Mouse (Mus musculus) embryonic facial prominence, embryonic 11.5 days (tissue): ENCODE results near the gene Cstf2t. TPM values are rescaled to one million over a fixed set of nuclear protein-coding genes. Genes with fewer than 3 reads are reported as not detected.

Experiments
- ATAC-seq: fragments of 200-750 bp; cut with Nextera tagmentation; replicated peaks from 2 replicates; pipeline ENCODE4 v1.8.0; 2017; ENCODE audit warnings: low read depth; ENCODE audit not compliant: insufficient number of reproducible peaks, low FRiP score, low TSS enrichment
- DNase-seq: peaks from one replicate; pipeline ENCODE4 v3.0.0-alpha.2; 2015; ENCODE audit warnings: low spot score
- H3K27ac ChIP-seq: fragments of 300-500 bp; sonication (generic); replicated peaks from 2 replicates; pipeline ENCODE4 v1.5.1; 2014; ENCODE audit warnings: mild to moderate bottlenecking, low read depth, low read length, control low read depth
- H3K27me3 ChIP-seq: fragments of 300-500 bp; sonication (generic); 2 replicates; pipeline ENCODE4 v1.6.1; 2014; ENCODE audit warnings: mild to moderate bottlenecking, low read length, moderate library complexity, mixed read lengths; ENCODE audit not compliant: control insufficient read depth, insufficient read depth
- H3K36me3 ChIP-seq: fragments of 300-500 bp; sonication (generic); replicated peaks from 2 replicates; pipeline ENCODE4 v1.6.1; 2014; ENCODE audit warnings: low read depth, mild to moderate bottlenecking, low read length, moderate library complexity, mixed read lengths; ENCODE audit not compliant: control insufficient read depth, insufficient read depth
- H3K4me1 ChIP-seq: fragments of 300-500 bp; sonication (generic); 2 replicates; pipeline ENCODE4 v1.6.1; 2014; ENCODE audit warnings: low read length, mixed read lengths; ENCODE audit not compliant: control insufficient read depth, insufficient read depth
- H3K4me2 ChIP-seq: fragments of 300-500 bp; sonication (generic); 2 replicates; pipeline ENCODE4 v1.6.1; 2014; ENCODE audit warnings: low read depth, mild to moderate bottlenecking, control low read depth, low read length, moderate library complexity
- H3K4me3 ChIP-seq: fragments of 300-500 bp; sonication (generic); 2 replicates; pipeline ENCODE4 v1.5.1; 2014; ENCODE audit warnings: low read depth, low read length, control low read depth
- H3K9ac ChIP-seq: fragments of 300-500 bp; sonication (generic); replicated peaks from 2 replicates; pipeline ENCODE4 v1.6.1; 2014; ENCODE audit warnings: mild to moderate bottlenecking, control low read depth, low read length
- H3K9me3 ChIP-seq: fragments of 300-500 bp; sonication (generic); replicated peaks from 2 replicates; pipeline ENCODE4 v1.6.1; 2016; ENCODE audit warnings: mild to moderate bottlenecking, low read length, inconsistent platforms, mixed read lengths; ENCODE audit not compliant: control insufficient read depth
- WGBS: fragments of 180-500 bp; shearing (Covaris S2); extraction: QIAGEN DNeasy Blood & Tissue Kit; methylation state at CpG from one replicate; pipeline ENCODE4 v1.1.7; 2014; 5-methylcytosine and 5-hydroxymethylcytosine counted together
- polyA plus RNA-seq: library from polyadenylated mRNA; unstranded; fragments of >200 nt; fragmentation: Nextera tagmentation; extraction: Ambion mirVana; gene quantifications from 2 replicates; pipeline ENCODE4 v1.2.1, GENCODE M21; 2014

The Cstf2t gene
- polyA plus RNA-seq, 1 experiment from 2014 or later, result 54.0 TPM

DNA sequence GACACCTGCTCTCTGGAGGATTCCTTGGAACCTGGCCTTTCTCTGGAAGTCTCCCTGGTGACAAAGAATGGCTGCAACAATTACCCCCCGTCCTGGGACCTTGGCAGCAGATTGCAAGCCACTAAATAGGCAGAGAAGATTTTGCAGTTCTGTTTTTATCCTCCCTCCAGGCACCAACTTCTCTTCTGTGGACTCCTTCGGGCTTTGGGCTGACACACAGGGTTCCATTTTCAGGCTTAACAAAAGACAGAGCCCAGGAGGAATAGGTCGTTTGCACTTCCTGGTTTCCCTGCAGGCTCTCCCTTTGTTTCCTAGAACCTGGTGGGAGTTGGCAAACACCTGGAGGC is 7.9 kb upstream of the Cstf2t start:
- Histone ChIP-seq H3K4me1 (no peaks in the 10 kb centered on the region; the same call in 1 of the 2 replicates), H3K27me3 (no peaks in the 10 kb centered on the region), H3K36me3 (no peaks in the 10 kb centered on the region), H3K4me2 (no peak overlapping the region), H3K27ac (no peak overlapping the region), H3K9me3 (no peaks in the 10 kb centered on the region), H3K4me3 (no peak overlapping the region), H3K9ac (no peak overlapping the region)
- ATAC-seq, result no peak
- WGBS, result 6% methylated on average over 3 of the region's 3 CpGs
- peak; percentile 31 for DNase-seq

DNA sequence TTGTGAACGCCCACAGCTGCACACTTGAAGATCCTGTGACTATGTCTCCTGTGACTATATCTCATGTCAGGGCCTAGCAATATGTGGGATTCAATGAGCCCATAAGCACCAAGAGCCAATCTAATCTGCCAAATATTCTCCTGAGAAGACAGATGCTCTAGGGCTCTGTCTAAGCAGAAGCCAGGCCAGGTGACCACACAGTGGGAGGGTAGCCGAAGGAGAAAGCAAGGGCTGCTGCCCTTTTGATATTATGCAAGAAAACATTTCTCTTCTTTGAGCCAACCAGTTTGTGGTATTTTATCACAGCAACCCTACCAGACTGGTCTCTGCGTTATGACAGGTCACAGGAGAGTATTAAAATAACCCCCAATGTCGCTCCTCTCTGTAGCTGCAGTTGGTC is 6.5 kb upstream of the Cstf2t start:
- Histone ChIP-seq H3K27me3 (no peaks in the 10 kb centered on the region), H3K4me3 (no peak overlapping the region), H3K4me2 (no peak overlapping the region), H3K27ac (no peak overlapping the region), H3K9me3 (no peaks in the 10 kb centered on the region), H3K4me1 (no peaks in the 10 kb centered on the region; the same call in 1 of the 2 replicates), H3K36me3 (no peaks in the 10 kb centered on the region), H3K9ac (no peak overlapping the region)
- ATAC-seq (no peak), DNase-seq (no peak)
- WGBS, result 87% methylated on average over 4 of the region's 4 CpGs

DNA sequence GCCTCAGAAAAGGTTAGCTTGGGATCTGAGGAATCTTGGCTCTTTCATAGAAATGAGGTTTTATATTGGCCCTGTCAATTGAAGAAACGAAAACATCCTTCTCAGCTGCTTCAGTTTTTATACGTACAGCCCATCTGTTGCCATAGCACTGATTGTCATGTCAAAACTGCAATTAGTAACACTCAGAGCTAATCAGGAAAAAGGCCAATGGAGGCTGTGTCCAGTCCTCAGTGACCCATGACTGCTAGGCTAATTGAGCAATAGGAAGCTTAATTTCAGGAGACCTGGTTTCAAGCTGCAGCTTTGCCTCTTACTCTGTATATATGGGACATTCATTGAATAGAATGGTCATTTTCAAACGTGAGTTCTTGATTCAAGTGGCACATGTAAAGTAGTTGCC is 4.4 kb upstream of the Cstf2t start:
- Histone ChIP-seq H3K27ac (no peak overlapping the region), H3K4me2 (no peak overlapping the region), H3K4me3 (no peak overlapping the region), H3K4me1 (no peaks in the 10 kb centered on the region; the same call in 1 of the 2 replicates), H3K36me3 (no peaks in the 10 kb centered on the region), H3K9ac (no peak overlapping the region), H3K27me3 (no peaks in the 10 kb centered on the region), H3K9me3 (no peaks in the 10 kb centered on the region)
- whole genome bisulfite sequencing, result 48% methylated on average over 3 of the region's 3 CpGs
- ATAC-seq, result no peak
- no peak for DNase-seq

DNA sequence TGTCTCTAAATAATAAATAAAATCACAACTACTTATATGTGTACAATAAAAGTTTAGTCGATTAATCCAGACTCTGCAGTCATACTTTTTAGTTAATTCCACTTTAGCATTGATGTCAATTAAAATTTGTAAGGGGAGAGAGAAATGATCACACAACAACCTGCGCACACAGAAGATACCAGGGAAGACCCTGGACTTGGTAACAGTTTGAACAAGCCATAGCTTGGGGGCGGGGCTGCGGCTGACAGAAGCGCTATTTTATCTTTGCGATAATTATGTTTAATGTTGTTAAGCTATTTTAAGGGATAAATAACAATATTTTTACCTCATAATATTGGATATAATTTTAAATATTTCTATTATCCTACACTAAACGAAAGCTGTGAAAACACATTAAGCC is 411 bp upstream of the Cstf2t start:
- 19% methylated on average over 7 of the region's 7 CpGs for WGBS
- Histone ChIP-seq H3K4me1 (no peaks in the 10 kb centered on the region; the same call in 1 of the 2 replicates), H3K4me2 (peak overlapping the region; percentile 26; the same call in 1 of the 2 replicates), H3K9me3 (no peaks in the 10 kb centered on the region; the same call in 1 of the 2 replicates), H3K4me3 (peak overlapping the region; percentile 60; the same call in 1 of the 2 replicates), H3K36me3 (peaks cover 11% of the 10 kb centered on the region), H3K27ac (no peak overlapping the region), H3K9ac (no peak overlapping the region), H3K27me3 (no peaks in the 10 kb centered on the region)
- DNase-seq (no peak), ATAC-seq (no peak)

DNA sequence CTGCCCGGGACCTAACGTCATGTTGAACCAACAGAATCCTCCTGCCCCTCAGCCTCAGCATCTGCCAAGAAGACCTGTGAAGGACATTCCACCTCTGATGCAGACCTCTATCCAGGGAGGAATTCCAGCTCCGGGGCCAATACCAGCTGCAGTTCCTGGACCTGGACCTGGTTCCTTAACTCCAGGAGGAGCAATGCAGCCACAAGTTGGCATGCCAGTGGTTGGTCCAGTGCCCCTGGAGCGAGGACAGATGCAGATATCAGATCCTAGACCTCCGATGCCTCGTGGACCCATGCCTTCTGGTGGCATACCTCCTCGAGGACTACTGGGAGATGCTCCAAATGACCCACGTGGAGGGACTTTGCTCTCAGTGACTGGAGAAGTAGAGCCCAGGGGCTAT is 1.1 kb downstream of the Cstf2t start:
- peak overlapping the region; percentile 84 for H3K4me2 ChIP-seq
- H3K9ac ChIP-seq, result no peak overlapping the region
- peaks cover 11% of the 10 kb centered on the region for H3K36me3 ChIP-seq
- H3K9me3 ChIP-seq, result no peaks in the 10 kb centered on the region; the same call in 1 of the 2 replicates
- no peaks in the 10 kb centered on the region; the same call in 1 of the 2 replicates for H3K4me1 ChIP-seq
- H3K27me3 ChIP-seq, result no peaks in the 10 kb centered on the region
- WGBS, result 95% methylated on average over 8 of the region's 8 CpGs
- H3K4me3 ChIP-seq, result peak overlapping the region; percentile 60
- DNase-seq (no peak), ATAC-seq (no peak)
- H3K27ac ChIP-seq, result no peak overlapping the region

DNA sequence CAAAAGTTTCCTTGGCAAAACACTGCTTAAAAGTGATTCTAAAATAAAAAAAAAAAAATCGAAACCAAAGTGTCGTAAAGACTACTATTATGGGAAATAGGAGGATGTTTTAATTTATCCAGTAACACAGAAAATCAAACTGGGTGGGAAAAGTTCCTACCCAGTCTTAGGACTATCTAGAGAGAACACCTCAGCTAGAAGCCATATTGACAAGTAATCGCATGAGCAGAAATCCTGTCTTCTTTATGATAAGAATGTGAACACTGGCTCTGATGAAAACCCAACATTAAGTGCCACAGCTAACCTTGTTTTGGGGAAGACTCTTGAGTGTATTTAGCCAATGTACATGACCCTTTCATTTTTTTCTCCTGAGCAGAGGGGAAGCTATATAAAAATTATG is 15.2 kb downstream of the Cstf2t start:
- Histone ChIP-seq H3K9me3 (no peaks in the 10 kb centered on the region), H3K4me1 (no peaks in the 10 kb centered on the region), H3K4me3 (no peak overlapping the region), H3K4me2 (no peak overlapping the region), H3K27me3 (no peaks in the 10 kb centered on the region), H3K9ac (no peak overlapping the region), H3K27ac (no peak overlapping the region), H3K36me3 (no peaks in the 10 kb centered on the region)
- 71% methylated on average over 3 of the region's 3 CpGs for WGBS
- no peak for DNase-seq
- ATAC-seq, result no peak

DNA sequence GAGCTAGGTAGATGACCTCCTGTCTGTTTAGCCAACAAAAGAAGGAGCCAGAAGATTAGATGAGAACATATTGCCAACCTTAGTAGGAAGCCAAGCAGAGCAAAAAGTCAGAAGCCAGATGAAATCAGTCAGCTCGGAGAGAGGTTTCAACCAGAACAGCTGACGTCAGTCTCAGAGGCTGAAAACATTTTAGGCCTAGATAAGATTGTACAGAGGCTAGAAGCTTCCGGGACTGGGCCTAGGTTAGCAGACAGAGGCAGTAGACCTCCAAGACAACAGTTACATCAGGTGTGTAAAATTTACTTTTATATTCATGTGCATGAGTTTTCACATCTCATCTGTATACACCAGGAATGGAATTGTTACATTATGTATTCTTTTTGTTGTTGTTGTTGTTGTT is 16.7 kb downstream of the Cstf2t start:
- Histone ChIP-seq H3K4me2 (no peak overlapping the region), H3K4me1 (no peaks in the 10 kb centered on the region), H3K9ac (no peak overlapping the region), H3K9me3 (no peaks in the 10 kb centered on the region), H3K36me3 (no peaks in the 10 kb centered on the region), H3K27me3 (no peaks in the 10 kb centered on the region), H3K4me3 (no peak overlapping the region), H3K27ac (no peak overlapping the region)
- 92% methylated on average over 3 of the region's 3 CpGs for WGBS
- DNase-seq, result no peak
- no peak for ATAC-seq

DNA sequence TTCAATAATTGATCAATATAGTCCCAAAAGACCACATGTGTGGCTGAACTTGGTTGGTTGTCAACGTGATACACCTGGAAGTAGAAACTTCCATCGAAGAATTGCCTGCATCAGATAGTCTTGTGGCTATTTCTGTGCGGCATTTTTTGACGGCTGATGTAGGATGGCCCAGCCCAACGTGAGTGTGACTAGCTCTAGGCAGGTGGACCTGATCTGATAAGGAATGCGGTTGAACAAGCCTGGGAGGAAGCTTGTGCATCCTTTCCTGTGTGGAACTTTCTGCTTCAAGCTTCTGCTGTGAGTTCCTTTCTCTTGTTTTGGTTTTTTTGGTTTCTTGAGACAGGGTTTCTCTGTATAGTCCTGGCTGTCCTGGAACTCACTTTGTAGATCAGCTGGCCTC is 22.1 kb downstream of the Cstf2t start:
- Histone ChIP-seq H3K4me3 (no peak overlapping the region), H3K27ac (no peak overlapping the region), H3K4me1 (no peaks in the 10 kb centered on the region), H3K27me3 (no peaks in the 10 kb centered on the region), H3K4me2 (no peak overlapping the region), H3K9ac (no peak overlapping the region), H3K9me3 (no peaks in the 10 kb centered on the region), H3K36me3 (no peaks in the 10 kb centered on the region)
- 75% methylated on average over 6 of the region's 6 CpGs for WGBS
- DNase-seq, result no peak
- no peak for ATAC-seq
